Mouse (Mus musculus): ENCODE measurements around the gene Gnptab.
"Not testable (repeated sequence)": the region's sequence is repeated elsewhere in the genome, so short reads cannot be mapped to it uniquely, and the experiment has no call there.

Gene Gnptab

DNA sequence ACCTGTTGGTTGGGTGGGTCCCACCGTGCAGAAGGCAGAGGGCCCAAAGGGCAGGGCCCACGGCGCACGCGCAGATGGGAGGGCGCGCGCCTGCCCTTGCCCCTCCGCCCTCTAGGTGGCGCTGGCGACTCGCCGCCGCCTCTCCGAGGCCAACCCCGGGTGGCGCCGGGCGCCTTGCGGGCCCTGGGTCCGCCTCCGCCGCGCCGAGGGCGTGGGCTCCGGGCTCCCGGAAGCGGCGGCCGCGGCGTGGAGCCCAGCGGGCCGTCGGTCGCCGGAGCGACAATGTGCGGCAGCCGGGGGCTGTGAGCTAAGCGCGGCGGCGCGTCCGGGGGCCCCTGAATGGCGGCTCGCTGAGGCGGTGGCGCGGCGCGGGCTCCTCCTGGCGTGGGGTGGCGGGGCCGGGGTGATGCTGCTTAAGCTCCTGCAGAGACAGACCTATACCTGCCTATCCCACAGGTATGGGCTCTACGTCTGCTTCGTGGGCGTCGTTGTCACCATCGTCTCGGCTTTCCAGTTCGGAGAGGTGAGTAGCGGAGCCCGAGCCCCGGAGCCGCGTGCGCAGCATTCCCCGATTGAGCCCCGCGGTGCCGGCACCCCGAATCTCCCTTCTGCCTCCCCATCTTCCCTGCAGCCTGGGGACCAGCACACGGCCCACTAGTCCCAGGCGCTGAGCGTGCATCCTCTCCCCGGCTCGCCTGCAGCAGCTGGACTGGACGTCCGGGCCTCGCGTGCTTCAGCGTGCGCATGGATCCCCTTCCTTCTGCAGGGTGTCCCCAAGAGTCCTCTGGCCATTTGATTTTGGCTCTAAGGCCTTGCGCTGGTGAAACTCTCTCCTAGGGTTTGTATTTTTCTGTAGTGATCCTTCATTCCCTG is at the start of gene Gnptab, which contains the start of gene Dram1:
Gene Gnptab (plus strand): TSS at position 120 of the 873 bp plus-strand sequence.
Gene Dram1 (minus strand): TSS at position 68 of the 873 bp plus-strand sequence.
- DNase-seq (ENCODE audit: low spot score in 2 of 2) = peak; percentile 85 to 89

DNA sequence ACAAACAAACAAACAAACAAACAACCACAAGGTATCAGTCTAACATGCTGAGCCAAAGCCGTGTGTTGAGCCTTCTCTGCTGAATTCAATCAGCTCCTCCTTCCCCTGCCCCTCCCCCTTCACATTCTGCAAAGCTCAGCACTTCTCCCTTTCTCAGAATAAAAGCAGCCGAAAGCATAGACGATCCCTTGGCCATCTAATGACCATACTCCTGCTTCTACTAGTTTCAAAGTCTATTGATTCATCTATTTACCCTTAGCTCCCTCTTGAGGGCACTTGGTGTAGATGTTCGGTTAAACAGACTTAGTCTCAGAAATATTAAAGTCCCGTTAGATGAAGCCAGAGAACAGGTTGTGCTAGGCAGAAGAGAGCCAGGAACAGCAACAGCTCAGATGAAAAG is 48.2 kb upstream of the Gnptab start:
- DNase-seq (ENCODE audit: low spot score in 2 of 2) = no peak

GRCm38 (mm10) chr10:88340660-88341059 is 38.3 kb upstream of the Gnptab start:
- DNase-seq (ENCODE audit: low spot score in 2 of 2) = no peak

DNA sequence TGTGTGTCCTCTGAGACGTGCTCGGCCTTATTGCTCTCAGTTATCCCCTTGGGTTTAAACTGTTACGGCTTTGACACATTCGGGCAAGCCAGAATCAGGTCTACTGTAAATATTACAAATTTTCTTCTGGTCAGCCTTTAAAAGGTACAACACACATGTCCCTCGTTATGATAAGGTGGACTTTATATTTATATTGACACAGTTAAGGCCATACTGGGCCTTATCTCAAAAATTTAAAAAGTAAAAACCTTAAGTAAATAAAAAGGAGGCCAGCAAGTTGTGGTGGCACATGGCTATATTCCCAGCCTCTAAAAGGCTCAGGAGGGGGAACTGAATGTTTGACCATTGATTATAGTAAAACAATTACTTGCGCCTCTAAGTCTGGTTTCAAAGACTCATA is 37.6 kb upstream of the Gnptab start:
- DNase-seq (ENCODE audit: low spot score in 2 of 2) = no peak

- no peak for DNase-seq (ENCODE audit: low spot score in 2 of 2)
These were observed 33.0 kb upstream of the Gnptab start for GRCm38 (mm10) chr10:88345899-88346401.

DNA sequence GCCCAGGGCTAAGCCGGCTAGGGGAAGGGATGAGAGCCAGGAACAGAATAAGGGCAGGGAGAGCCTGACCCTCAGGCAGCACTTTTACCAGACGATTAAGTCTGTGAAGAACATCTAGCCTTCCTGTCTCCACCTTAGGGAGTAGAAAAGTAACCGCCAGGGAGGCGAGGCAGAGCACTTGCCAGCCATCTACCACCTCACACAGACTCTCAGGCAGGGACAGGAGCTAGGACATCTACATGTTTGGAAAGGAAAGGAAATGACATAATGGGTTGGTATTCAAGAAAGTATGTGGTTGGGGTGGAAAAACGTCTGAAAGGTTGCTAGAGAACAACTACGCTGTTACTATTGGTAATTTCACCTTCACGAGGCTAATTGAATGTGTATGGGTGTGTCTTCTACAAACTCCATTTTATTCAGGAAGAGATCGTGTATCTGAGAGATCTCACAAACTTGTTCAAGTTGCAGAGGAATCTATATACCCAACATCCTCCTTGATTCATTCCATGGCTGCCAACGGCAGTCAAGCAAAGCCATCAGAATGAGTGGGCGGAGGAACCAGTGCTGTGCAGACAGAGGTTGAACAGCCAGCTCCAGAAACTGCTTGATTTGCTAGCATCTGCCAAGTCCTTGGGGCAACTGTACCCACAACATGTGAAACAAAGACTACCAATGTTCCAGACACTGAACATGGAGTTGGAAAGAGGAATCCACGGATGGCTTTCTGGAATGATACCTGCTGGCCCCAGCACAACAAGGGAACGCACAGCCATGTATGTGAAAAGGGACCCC is 32.3 kb upstream of the Gnptab start:
- no peak for DNase-seq (ENCODE audit: low spot score in 2 of 2)

DNA sequence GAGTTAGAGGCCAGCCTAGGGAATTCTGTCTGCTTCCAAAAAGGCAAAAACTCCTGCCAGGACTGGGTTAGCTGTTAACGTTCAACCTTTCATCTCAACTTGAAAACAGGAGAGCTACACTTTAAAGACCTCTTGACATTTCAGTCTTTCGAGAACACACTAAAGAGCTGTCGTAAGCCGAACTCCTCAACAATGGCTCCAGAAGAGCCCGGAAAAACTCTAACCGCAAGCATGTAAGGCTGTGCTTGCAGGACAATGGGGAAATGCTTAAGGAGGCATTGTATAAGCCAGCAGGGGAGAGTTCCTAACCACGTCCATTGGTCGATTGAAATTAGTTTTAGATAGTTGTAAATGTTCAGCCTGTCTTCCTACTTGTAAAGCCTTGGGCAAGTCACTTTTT is 29.1 kb upstream of the Gnptab start:
- no peak for DNase-seq (ENCODE audit: low spot score in 2 of 2)

DNA sequence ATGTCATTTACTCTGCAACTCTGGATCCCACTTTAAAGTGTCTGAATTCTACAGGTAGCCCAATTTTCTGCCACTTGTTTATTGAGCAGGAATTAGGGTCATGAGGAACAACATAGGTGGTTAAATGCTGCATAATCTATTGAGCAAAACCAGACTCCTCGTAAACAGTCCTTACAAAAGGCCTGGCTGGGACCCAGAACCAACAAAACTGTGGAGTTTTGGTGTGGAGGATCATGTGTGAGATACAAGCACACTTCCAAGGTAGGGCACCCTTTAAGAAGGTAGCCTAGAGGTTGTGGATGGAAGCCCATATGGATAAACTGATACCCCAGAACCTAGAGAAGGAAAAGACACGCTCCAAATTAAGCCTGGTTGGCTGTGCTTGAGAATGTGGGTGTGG is 28.2 kb upstream of the Gnptab start:
- DNase-seq (ENCODE audit: low spot score in 2 of 2) = no peak

- DNase-seq (ENCODE audit: low spot score in 2 of 2) = no peak
These were observed 27.4 kb upstream of the Gnptab start for GRCm38 (mm10) chr10:88351411-88352103.

DNA sequence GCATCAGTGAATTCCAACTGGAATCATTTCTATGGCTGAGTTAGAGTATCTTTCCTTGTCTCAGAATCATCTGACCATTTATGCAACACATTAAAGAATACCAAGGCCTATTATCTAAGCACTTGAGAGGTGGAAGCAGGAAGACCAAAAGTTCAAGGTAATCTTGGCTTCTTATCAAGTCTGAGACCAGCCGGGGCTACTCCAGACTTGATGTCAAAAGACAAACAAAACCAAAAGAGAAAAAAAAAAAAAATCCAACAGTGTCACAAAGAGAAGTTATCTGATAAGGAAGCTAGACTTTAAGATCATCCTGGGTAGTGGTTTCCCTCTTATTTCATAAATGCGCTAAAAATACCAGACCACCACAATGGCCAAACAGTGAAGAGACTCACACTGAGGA is 26.4 kb upstream of the Gnptab start:
- DNase-seq (ENCODE audit: low spot score in 2 of 2) = no peak

DNA sequence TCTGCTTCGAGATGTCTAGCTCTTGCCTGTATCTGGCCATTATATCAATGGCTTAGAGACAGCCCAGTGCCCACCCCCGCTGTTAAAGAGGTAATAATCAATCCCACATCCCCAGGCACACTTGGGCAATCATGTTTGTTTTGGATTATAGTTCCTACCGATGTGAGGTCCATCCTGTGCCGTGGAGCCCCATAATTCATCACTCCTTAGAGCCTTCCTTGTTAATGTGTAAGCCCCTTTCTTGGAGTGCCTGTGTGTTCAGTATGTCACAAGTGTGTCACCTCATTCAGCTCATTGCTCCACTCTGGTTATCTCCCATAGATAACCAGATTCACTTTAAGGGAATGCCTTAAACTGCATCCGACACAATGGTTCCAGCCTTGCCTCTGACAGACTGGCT is 24.3 kb upstream of the Gnptab start:
- no peak for DNase-seq (ENCODE audit: low spot score in 2 of 2)

DNA sequence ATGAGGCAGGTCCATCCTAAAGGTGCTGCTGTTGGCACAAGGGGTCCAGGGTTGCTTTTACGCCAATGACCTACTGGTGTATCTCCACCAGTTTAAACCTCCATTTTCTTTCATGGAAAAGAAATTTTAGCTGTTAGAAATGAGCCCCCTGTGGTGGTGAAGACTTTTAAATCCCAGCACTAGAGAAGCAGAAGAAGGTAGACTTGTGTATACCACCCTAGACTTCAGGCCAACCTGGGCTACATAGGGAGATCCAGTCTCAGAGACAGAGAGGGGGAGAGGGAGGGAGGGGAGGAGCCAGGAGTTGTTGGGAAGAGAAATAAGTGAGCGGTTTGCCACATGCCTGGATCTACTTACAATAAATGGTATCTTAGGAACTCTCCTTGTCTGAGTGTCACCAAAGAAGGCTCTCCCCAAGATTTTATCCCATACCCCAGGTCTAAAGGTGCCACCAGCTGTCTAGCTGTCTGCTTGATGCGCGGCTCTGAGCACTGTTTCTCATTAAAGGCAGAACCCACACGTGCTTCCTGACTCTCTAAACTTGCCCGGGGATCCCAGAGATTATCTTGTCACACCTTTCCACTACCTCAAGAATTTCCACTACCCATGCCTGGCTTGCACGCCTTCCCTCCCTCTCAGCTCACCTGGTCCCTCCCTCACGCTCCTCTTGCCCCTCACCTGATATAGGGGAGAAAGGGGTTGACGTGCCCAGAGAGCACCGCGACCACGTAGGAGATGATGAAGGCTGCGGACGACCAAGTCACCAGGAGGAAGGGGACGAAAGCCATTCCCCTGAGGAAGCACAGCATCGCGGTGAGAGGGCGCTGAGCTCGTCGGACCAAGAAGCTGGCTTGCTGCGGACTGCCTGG is 22.6 kb upstream of the Gnptab start:
- DNase-seq (ENCODE audit: low spot score in 2 of 2) = no peak

DNA sequence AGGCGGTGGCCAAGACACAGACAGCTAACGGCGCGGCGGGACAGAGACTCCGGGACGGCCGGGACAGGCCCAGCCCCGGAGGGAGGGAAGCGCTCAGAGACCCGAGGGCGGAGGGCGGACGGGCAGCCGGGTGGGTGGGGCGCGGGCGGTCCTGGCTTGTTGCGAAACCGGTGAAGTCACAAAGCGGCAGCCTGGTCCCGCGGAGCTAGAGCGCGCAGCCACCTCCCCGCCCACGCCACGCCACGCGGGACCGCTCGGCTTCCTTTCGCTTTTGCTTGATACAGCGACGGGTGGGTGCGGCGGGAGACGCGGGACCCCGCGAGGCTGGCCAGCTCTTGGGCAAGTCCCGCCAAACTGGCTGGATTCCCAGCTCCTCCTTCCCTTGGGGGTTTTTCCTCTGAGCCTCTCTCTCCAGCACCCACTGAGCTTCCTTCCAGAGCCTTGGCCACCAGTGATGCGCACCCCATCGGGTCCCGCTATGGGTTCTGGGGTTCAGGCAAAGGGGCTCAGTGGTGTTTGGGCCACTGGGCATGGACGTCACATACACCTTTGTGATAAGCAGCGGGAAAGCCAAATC is 21.9 kb upstream of the Gnptab start:
- peak; percentile 62 to 63 for DNase-seq (ENCODE audit: low spot score in 2 of 2)

DNA sequence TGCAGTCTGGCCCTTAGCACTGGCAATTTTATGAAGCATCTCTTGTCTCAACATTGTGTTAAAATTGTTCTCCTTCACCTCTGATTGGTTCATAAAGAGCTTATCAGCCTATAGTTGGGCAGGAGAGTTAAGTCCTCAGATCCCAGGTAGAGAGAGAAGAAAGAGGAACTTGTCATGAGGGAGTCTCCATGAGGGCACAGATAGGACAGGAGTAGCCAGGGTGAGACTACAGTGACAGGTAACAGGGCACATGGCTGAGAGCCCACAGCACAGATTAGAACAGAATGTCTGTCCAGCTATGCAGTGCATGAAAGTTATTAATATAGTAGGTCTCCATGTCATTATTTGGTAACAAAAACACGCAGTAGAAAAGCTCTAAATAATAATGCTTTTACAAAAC is 16.7 kb upstream of the Gnptab start:
- no peak for DNase-seq (ENCODE audit: low spot score in 2 of 2)

GRCm38 (mm10) chr10:88364221-88364620 is 14.7 kb upstream of the Gnptab start:
- DNase-seq (ENCODE audit: low spot score in 2 of 2) = no peak

- DNase-seq (ENCODE audit: low spot score in 2 of 2) = no peak
These were observed 9.7 kb upstream of the Gnptab start for GRCm38 (mm10) chr10:88369233-88369632.

DNA sequence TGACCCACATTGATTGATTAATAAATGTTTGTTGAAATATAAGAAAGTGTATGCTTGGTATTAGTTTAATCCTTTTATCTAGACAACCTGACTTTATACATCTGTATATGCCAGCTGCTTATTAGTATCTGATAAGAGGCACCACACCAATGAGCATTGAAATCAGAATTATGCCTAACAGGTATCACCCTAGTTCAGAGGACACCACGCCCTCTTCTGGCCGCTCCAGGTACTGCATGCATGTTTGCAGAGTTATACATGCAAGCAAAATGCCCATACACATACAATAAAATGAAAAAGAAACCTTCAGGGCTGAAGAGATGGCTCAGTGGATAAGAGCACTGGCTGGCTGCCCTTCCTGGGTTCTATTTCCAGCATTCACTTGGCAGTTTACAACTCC is 7.1 kb upstream of the Gnptab start:
- DNase-seq (ENCODE audit: low spot score in 2 of 2) = no peak

GRCm38 (mm10) chr10:88372436-88372835 is 6.5 kb upstream of the Gnptab start:
- DNase-seq (ENCODE audit: low spot score in 2 of 2) = no peak

GRCm38 (mm10) chr10:88372945-88373344 is 6.0 kb upstream of the Gnptab start:
- not testable (repeated sequence) for DNase-seq (ENCODE audit: low spot score in 2 of 2)

- no peak for DNase-seq (ENCODE audit: low spot score in 2 of 2)
These were observed 3.9 kb upstream of the Gnptab start for GRCm38 (mm10) chr10:88374984-88375383.

DNA sequence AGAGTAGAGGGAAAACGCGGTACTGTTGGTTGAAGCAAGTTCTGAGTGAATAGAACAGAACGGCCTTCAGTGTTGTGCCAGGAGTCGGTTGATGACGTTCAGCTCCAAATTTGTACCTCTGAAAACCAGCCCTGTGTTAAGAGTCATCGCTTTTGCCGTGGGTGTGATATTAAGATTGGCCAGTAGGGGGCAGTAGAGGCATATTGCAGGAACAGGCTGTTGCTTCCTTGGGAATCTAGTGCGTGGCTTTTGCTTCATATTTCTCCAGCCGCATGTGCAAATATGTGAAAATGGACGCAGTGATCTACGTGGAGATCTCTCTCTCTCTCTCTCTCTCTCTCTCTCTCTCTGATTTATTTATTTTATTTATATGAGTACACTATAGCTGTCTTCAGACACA is 2.2 kb upstream of the Gnptab start:
- peak; percentile 74 to 80 for DNase-seq (ENCODE audit: low spot score in 2 of 2)
